Mouse (Mus musculus) testis, adult 2 months (tissue): ENCODE data around the gene Tnfrsf13c.

Source experiments
- CTCF ChIP-seq: fragments of 200-500 bp; IDR thresholded peaks from 2 replicates; pipeline ENCODE4 v1.5.1; 2012; ENCODE audit warnings: low read depth, mild to moderate bottlenecking, inconsistent platforms, low read length, moderate library complexity; ENCODE audit not compliant: control insufficient read depth, insufficient read depth, insufficient replicate concordance
- POLR2A ChIP-seq: fragments of 200-500 bp; IDR thresholded peaks from 2 replicates; pipeline ENCODE4 v1.6.1; 2012; ENCODE audit warnings: low read depth, mild to moderate bottlenecking, inconsistent platforms, low read length, moderate library complexity; ENCODE audit not compliant: control insufficient read depth

DNA sequence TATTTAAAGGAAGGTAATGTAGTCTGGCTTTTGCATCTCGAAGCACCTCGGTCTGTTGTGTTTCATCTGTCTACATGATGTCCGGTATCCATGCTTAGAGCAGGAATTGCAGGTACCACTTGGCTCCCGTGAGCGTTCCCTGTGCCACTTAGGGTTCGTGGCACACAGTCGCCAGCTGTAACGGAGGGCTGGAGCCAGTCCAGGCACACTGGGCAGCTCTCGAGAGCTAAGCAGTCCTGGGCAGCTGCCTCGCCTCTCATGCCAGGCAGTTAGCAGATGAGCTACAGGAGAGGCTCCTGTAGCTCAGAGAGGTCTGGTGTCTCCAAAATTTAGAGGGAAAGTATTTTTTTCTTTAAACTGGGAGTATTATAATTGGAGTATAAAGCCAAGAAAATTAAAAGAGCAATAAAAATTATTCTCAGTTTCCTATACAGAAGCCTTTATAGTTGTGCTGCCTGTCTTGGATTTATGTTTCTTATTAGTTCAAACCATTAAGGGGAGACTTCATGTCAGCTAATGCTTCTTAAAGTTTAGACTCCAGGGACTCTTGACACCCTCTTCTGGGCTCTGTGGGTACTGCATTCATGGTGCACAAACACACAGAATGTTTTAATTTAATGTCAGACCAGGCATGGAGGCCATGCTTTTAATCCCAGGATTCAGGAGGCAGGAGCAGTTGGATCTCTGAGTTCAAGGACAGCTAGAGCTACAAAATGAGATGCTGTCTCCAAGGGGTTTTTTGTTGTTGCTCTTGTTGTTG lies 35.5 kb downstream of the Tnfrsf13c start:
- TF ChIP-seq POLR2A (no peak), CTCF (no peak)
